Mouse (Mus musculus): ENCODE measurements around the gene Tex261. TPM values are rescaled to one million over a fixed set of nuclear protein-coding genes. Genes with fewer than 3 reads are reported as not detected.

The Tex261 gene
- total RNA-seq (2023) = 10 to 100 TPM; 54.4 to 54.5 TPM

DNA sequence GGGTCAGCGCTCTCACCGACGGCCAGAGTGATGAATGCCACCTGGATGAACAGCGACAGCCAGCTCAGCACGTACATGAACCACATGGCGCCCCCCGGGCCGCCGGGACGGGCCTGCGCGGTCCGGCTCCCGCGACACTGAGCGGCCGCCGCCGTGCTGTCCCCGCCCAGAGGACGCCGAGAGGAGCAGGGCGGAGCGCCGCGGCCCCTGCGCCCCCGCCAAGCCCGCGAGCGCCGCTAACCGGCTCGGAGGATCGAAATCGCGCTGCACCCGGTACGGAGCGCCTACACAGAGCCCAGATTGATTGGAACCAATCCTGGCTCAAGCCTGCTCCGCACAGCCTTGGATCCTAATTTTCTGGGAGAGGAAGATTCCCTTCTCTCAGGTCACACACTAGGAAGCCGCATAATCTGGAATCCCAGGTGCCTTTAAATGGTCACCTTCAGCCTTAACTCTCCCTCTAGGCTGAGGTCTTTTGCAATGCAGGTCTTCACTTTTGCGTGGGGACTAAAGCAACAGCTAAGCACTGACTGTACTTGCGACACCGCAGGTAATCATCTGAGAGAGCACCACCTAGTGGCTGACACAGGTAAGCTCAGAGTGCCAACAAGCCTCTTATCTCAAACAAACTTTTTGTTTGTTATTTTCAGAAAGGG, at the start of gene Tex261:
Gene Tex261, minus strand, starts transcription at position 176 of the 656 bp plus-strand sequence.

DNA sequence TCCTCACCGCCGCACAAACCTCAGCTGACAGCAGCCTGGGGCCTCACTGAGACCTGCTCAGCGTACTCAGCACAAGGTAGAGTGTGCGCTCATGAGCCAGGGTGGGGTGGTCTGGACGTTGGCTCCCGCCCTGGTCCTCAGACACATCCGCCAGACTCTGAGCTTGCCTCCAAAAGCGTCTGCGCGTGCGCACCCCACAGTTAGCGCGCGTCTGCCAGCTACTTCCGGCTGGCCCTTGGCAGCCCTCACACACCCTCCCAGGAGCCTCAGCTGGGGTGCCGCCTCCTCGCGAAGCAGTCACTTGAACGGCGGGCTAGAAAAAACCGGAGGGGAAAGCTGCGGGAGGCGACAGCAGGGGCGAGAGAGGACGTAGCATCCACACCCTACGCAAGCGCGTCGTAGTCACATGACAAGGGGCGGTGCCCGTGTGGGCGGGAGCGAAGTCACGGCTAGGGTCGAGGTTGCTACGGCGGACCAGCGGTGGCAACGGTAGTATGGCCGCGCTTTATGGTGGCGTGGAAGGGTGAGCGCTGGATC, 19.2 kb upstream of the Tex261 start, which contains the start of gene Nagk:
Gene Nagk, plus strand, starts transcription at position 223 of the 537 bp plus-strand sequence.

DNA sequence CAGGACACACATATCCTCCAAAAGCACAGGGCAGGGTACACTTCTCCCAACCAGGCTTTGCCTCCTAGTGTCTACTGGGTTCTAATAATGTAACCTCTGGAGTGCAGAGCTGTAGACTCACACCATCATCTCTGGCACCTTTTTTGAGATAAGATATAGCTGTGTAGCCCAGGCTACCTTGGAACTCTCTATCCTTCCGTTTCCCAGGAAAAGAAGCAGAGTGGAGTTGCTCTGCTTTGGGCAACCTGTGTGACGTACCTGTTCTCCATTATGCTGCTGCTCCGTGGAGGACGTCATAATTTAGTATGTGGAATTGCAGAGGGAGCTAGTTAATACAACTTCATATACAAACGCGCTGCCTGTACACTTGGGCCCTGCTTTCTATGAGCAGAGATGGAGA, 13.3 kb downstream of the Tex261 start, which contains the start of gene Ankrd53:
Gene Ankrd53, plus strand, starts transcription at position 301 of the 400 bp plus-strand sequence.

DNA sequence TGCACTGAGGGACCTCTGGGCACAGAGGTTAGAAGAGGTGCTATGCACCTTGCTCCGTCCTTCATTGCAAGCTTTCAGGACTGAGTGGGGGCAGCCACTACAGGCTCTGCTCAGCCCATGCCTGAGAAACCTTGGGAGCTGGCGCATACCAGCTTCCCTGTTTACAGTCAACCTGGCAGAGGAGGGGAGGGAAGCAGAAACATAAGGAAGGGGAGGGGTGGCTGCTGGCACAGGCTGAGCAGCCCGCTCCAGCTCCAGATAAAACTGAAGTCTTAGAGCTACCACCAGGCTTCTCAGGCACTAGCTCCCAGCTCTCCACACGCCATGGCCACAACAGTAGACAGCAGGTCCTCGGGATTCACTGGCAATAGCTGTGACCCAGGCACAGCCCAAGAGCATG, 32.9 kb downstream of the Tex261 start, which contains the start of gene Atp6v1b1:
Gene Atp6v1b1, plus strand, starts transcription at position 230 of the 400 bp plus-strand sequence.

Other genes with a start within 250 kb of the Tex261 start
- gene Actg2, start 239.5 kb downstream of the Tex261 start, total RNA-seq (2023) = not detected
- gene Stambp, start 203.1 kb downstream of the Tex261 start, total RNA-seq (2023) = 10 to 100 TPM; 19.8 to 21.8 TPM
- gene Clec4f, start 119.6 kb downstream of the Tex261 start, total RNA-seq (2023) = not detected
- not detected for gene Cd207, start 98.0 kb downstream of the Tex261 start, total RNA-seq (2023)
- gene Vax2, start 64.5 kb downstream of the Tex261 start, total RNA-seq (2023) = not detected
- not detected for gene Atp6v1b1, start 32.8 kb downstream of the Tex261 start, total RNA-seq (2023)
- gene Ankrd53, start 13.2 kb downstream of the Tex261 start, total RNA-seq (2023) = not detected
- gene Nagk, start 19.2 kb upstream of the Tex261 start, total RNA-seq (2023) = 10 to 100 TPM; 21.2 to 22.7 TPM
- 10 to 100 TPM; 38.3 to 45.1 TPM for gene Paip2b, start 55.9 kb upstream of the Tex261 start, total RNA-seq (2023)
- 100 to 1,000 TPM; 174 to 190 TPM for gene Zfp638, start 91.3 kb upstream of the Tex261 start, total RNA-seq (2023)
- under 1 TPM in 1 of 2 experiments, not detected in 1; 0.09 TPM for gene Dysf, start 232.8 kb upstream of the Tex261 start, total RNA-seq (2023)

Data from B cell, adult 67 days (primary cell).